Mouse (Mus musculus) testis, adult 2 months (tissue): ENCODE measurements around the gene Krtap4-16. TPM values are rescaled to one million over a fixed set of nuclear protein-coding genes. Genes with fewer than 3 reads are reported as not detected.
"Not testable (repeated sequence)": the region's sequence is repeated elsewhere in the genome, so short reads cannot be mapped to it uniquely, and the experiment has no call there.

Experiments used
- H3K27ac ChIP-seq: fragments of 200-500 bp; 2 replicates; pipeline ENCODE4 v1.5.1; 2012; ENCODE audit warnings: low read depth, low read length; ENCODE audit not compliant: control insufficient read depth, insufficient read depth
- H3K27me3 ChIP-seq: fragments of 200-500 bp; 2 replicates; pipeline ENCODE4 v1.6.1; 2012; ENCODE audit warnings: mild to moderate bottlenecking, low read length, moderate library complexity; ENCODE audit not compliant: control insufficient read depth, insufficient read depth
- H3K36me3 ChIP-seq: fragments of 200-500 bp; 2 replicates; pipeline ENCODE4 v1.6.1; 2012; ENCODE audit warnings: mild to moderate bottlenecking, low read length; ENCODE audit not compliant: control insufficient read depth, insufficient read depth
- H3K4me1 ChIP-seq: fragments of 200-500 bp; 2 replicates; pipeline ENCODE4 v1.6.1; 2012; ENCODE audit warnings: low read length; ENCODE audit not compliant: control insufficient read depth, insufficient read depth
- H3K4me3 ChIP-seq: fragments of 200-500 bp; 2 replicates; pipeline ENCODE4 v1.5.1; 2012; ENCODE audit warnings: low read depth, mild to moderate bottlenecking, low read length, moderate library complexity, mixed read lengths; ENCODE audit not compliant: control insufficient read depth
- CTCF ChIP-seq: fragments of 200-500 bp; IDR thresholded peaks from 2 replicates; pipeline ENCODE4 v1.5.1; 2012; ENCODE audit warnings: low read depth, mild to moderate bottlenecking, inconsistent platforms, low read length, moderate library complexity; ENCODE audit not compliant: control insufficient read depth, insufficient read depth, insufficient replicate concordance
- POLR2A ChIP-seq: fragments of 200-500 bp; IDR thresholded peaks from 2 replicates; pipeline ENCODE4 v1.6.1; 2012; ENCODE audit warnings: low read depth, mild to moderate bottlenecking, inconsistent platforms, low read length, moderate library complexity; ENCODE audit not compliant: control insufficient read depth
- polyA plus RNA-seq: library from polyadenylated mRNA; depleted of rRNA; stranded (reverse); fragments of >200 nt; gene quantifications from 2 replicates; pipeline ENCODE4 v1.2.3, GENCODE M21; 2012; rRNA removed

Krtap4-16 gene
- polyA plus RNA-seq, 1 experiment = not detected

DNA sequence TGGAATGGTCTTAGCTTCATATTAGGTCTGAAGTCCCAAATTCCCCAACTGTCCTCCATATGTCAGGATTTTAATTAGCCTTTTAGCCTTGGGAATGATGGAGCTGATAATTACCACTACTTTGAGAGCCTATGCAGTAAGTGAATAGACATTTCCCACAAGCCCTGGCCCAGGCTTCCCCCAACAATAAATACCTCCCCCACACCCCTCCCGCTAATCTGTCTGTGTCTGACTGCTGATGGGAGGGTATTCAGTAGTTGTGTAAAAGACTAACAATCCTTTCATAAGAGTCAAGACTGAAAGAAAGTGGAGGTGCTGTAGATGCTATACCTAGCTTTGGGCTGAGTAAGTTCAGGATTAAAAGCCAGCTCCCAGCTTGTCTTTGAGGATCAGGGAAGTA is 9.2 kb downstream of the Krtap4-16 start:
- no peak overlapping the region for H3K27ac ChIP-seq
- no peaks in the 10 kb centered on the region for H3K27me3 ChIP-seq
- H3K4me3 ChIP-seq = no peak overlapping the region
- no peaks in the 10 kb centered on the region for H3K36me3 ChIP-seq
- no peaks in the 10 kb centered on the region; the same call in none of the 2 replicates for H3K4me1 ChIP-seq
- TF ChIP-seq CTCF (no peak), POLR2A (no peak)

DNA sequence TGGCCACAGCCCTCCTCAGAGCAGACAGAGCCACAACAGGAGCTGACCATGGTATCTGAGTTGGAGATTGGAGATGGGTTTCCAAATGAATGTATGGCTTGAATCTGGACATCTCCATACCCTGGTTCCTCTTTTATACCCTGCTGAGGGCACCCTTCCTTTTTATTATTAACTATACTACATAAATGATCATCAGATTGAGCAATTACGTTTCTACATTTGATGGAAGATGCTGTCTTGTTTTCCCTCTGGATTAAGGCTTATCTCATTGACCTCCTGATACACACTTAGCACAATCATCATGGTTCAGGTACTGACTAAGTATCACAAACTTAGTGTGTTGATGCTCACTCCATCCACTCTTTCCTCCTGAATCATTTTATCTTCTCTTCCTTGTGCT is 13.4 kb downstream of the Krtap4-16 start, which contains the start of gene 2300003K06Rik:
Gene 2300003K06Rik (minus strand): TSS at position 101 of the 400 bp plus-strand sequence.
- no peaks in the 10 kb centered on the region; the same call in none of the 2 replicates for H3K4me1 ChIP-seq
- TF ChIP-seq POLR2A (no peak), CTCF (no peak)
- H3K27ac ChIP-seq = no peak within 1 kb of the TSS
- H3K36me3 ChIP-seq = no peaks in the 10 kb centered on the region
- no peaks in the 10 kb centered on the region for H3K27me3 ChIP-seq
- H3K4me3 ChIP-seq = no peak within 1 kb of the TSS

DNA sequence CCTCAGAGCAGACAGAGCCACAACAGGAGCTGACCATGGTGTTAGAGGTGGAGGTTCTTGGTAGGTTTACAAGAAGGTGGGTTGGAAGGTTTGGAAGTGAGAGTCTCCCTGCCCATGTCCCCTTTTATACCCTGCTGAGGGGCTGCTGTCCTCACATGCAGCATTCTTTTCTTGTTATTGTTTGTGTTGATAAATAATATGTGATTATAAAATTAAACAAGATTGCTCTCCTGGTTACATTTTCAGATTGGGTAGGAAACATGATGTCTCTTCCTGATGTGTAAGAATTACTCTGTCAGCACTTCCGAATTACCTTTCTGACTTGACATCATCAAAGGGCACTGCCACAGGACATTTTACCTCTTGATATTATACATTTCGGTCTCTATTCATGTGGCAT is 35.8 kb downstream of the Krtap4-16 start, which contains the start of gene Gm11564:
Gene Gm11564 (minus strand): TSS at position 101 of the 400 bp plus-strand sequence.
- not testable (repeated sequence) for H3K36me3 ChIP-seq, H3K27me3 ChIP-seq, H3K27ac ChIP-seq, H3K4me3 ChIP-seq, H3K4me1 ChIP-seq

DNA sequence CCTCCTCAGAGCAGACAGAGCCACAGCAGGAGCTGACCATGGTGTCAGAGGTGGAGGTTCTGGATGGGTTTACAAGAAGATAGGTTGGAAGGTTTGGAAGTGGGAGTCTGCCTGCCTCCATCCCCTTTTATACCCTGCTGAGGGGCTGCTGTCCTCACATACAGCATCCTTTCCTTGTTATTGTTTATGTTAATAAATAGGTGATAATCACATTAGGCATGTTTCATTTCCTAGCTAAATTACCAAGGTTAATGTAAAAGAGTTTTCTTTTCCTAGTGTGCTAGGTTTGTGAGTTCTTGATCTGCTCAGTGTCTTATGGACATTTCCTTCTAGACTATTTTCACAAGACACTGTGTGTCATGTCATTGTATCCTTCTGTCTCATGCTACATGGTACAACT is 41.6 kb downstream of the Krtap4-16 start, which contains the start of gene Krtap4-13:
Gene Krtap4-13 (minus strand): TSS at position 101 of the 400 bp plus-strand sequence.
- not testable (repeated sequence) for H3K27ac ChIP-seq, H3K4me3 ChIP-seq, H3K27me3 ChIP-seq, H3K4me1 ChIP-seq, H3K36me3 ChIP-seq

DNA sequence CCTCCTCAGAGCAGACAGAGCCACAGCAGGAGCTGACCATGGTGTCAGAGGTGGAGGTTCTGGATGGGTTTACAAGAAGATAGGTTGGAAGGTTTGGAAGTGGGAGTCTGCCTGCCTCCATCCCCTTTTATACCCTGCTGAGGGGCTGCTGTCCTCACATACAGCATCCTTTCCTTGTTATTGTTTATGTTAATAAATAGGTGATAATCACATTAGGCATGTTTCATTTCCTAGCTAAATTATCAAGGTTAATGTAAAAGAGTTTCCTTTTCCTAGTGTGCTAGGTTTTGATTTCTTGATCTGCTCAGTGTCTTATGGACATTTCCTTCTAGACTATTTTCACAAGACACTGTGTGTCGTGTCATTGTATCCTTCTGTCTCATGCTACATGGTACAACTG is 47.1 kb downstream of the Krtap4-16 start, which contains the start of gene Gm11554:
Gene Gm11554 (minus strand): TSS at position 101 of the 400 bp plus-strand sequence.
- H3K4me1 ChIP-seq, H3K27ac ChIP-seq, H3K27me3 ChIP-seq, H3K4me3 ChIP-seq, H3K36me3 ChIP-seq: not testable (repeated sequence)

Other genes starting within 250 kb of the Krtap4-16 start
- not detected in 2 replicates for gene Gm11938, start 248.3 kb downstream of the Krtap4-16 start, polyA plus RNA-seq
- not detected in 2 replicates for gene Gm11937, start 241.4 kb downstream of the Krtap4-16 start, polyA plus RNA-seq
- 0.13 and 0.26 TPM in 2 replicates for gene Krtap2-4, start 236.8 kb downstream of the Krtap4-16 start, polyA plus RNA-seq
- gene Gm11562, start 231.2 kb downstream of the Krtap4-16 start, polyA plus RNA-seq = not detected in 2 replicates
- not detected in 2 replicates for gene Krtap4-1, start 223.4 kb downstream of the Krtap4-16 start, polyA plus RNA-seq
- gene Krtap4-2, start 216.5 kb downstream of the Krtap4-16 start, polyA plus RNA-seq = not detected in 2 replicates
- not detected in 2 replicates for gene Krtap4-7, start 207.5 kb downstream of the Krtap4-16 start, polyA plus RNA-seq
- not detected in 2 replicates for gene Gm11555, start 201.4 kb downstream of the Krtap4-16 start, polyA plus RNA-seq
- not detected in 2 replicates for gene Gm11563, start 192.6 kb downstream of the Krtap4-16 start, polyA plus RNA-seq
- gene Krtap4-6, start 185.6 kb downstream of the Krtap4-16 start, polyA plus RNA-seq = 0.15 TPM in 1 of 2 replicates, not detected in the other
- gene Gm14190, start 160.9 kb downstream of the Krtap4-16 start, polyA plus RNA-seq = not detected in 2 replicates
- gene Gm14180, start 117.3 kb downstream of the Krtap4-16 start, polyA plus RNA-seq = not detected in 2 replicates
- not detected in 2 replicates for gene Gm11595, start 78.7 kb downstream of the Krtap4-16 start, polyA plus RNA-seq
- not detected in 2 replicates for gene Krtap4-8, start 70.9 kb downstream of the Krtap4-16 start, polyA plus RNA-seq
- not detected in 2 replicates for gene Krtap4-9, start 66.4 kb downstream of the Krtap4-16 start, polyA plus RNA-seq
- not detected in 2 replicates for gene Gm11596, start 58.1 kb downstream of the Krtap4-16 start, polyA plus RNA-seq
- gene Gm11569, start 52.7 kb downstream of the Krtap4-16 start, polyA plus RNA-seq = not detected in 2 replicates
- gene Gm11554, start 47.2 kb downstream of the Krtap4-16 start, polyA plus RNA-seq = not detected in 2 replicates
- gene Krtap4-13, start 41.7 kb downstream of the Krtap4-16 start, polyA plus RNA-seq = 0.14 and 0.28 TPM in 2 replicates
- gene Gm11564, start 35.9 kb downstream of the Krtap4-16 start, polyA plus RNA-seq = 0.22 and 0.34 TPM in 2 replicates
- not detected in 2 replicates for gene 2300003K06Rik, start 13.5 kb downstream of the Krtap4-16 start, polyA plus RNA-seq
- not detected in 2 replicates for gene Gm11568, start 6.3 kb upstream of the Krtap4-16 start, polyA plus RNA-seq
- not detected in 2 replicates for gene Gm11559, start 12.9 kb upstream of the Krtap4-16 start, polyA plus RNA-seq
- not detected in 2 replicates for gene Krtap9-1, start 21.8 kb upstream of the Krtap4-16 start, polyA plus RNA-seq
- gene Gm11567, start 27.6 kb upstream of the Krtap4-16 start, polyA plus RNA-seq = not detected in 2 replicates
- gene Krtap31-1, start 56.3 kb upstream of the Krtap4-16 start, polyA plus RNA-seq = not detected in 2 replicates
- gene Gm11565, start 63.1 kb upstream of the Krtap4-16 start, polyA plus RNA-seq = 3.6 and 3.9 TPM in 2 replicates
- not detected in 2 replicates for gene Krtap31-2, start 84.7 kb upstream of the Krtap4-16 start, polyA plus RNA-seq
- gene Krtap9-5, start 96.9 kb upstream of the Krtap4-16 start, polyA plus RNA-seq = not detected in 2 replicates
- gene Krtap29-1, start 127.4 kb upstream of the Krtap4-16 start, polyA plus RNA-seq = 0.24 TPM in 1 of 2 replicates, not detected in the other
- gene Krtap16-1, start 135.0 kb upstream of the Krtap4-16 start, polyA plus RNA-seq = 0.06 and 0.12 TPM in 2 replicates
- gene Krtap17-1, start 142.4 kb upstream of the Krtap4-16 start, polyA plus RNA-seq = 1.8 and 2.0 TPM in 2 replicates
- gene Krt33a, start 164.6 kb upstream of the Krtap4-16 start, polyA plus RNA-seq = not detected in 2 replicates
- gene Krt33b, start 178.3 kb upstream of the Krtap4-16 start, polyA plus RNA-seq = not detected in 2 replicates
- gene Krt34, start 189.9 kb upstream of the Krtap4-16 start, polyA plus RNA-seq = not detected in 2 replicates
- 0.12 and 0.18 TPM in 2 replicates for gene Krt31, start 198.9 kb upstream of the Krtap4-16 start, polyA plus RNA-seq
- 1.2 TPM in 1 of 2 replicates, not detected in the other for gene Krt32, start 236.6 kb upstream of the Krtap4-16 start, polyA plus RNA-seq
- 0.17 TPM in 1 of 2 replicates, not detected in the other for gene Krt35, start 244.6 kb upstream of the Krtap4-16 start, polyA plus RNA-seq